Mouse (Mus musculus) forebrain, embryonic 10.5 days (tissue): ENCODE measurements around the gene Fastkd5. TPM values are rescaled to one million over a fixed set of nuclear protein-coding genes. Genes with fewer than 3 reads are reported as not detected.
"Not testable (repeated sequence)": the region's sequence is repeated elsewhere in the genome, so short reads cannot be mapped to it uniquely, and the experiment has no call there.

Experiments
- DNase-seq: peaks from one replicate; pipeline ENCODE4 v3.0.0-alpha.2; 2017; ENCODE audit warnings: low spot score; ENCODE audit errors: extremely low spot score
- H3K27ac ChIP-seq: fragments of 300-500 bp; sonication (generic); 2 replicates; pipeline ENCODE4 v1.5.1; 2016; ENCODE audit warnings: mild to moderate bottlenecking
- H3K27me3 ChIP-seq: fragments of 300-500 bp; sonication (generic); 2 replicates; pipeline ENCODE4 v1.6.1; 2016; ENCODE audit warnings: mild to moderate bottlenecking; ENCODE audit not compliant: poor library complexity, severe bottlenecking
- H3K36me3 ChIP-seq: fragments of 300-500 bp; sonication (generic); replicated peaks from 2 replicates; pipeline ENCODE4 v1.6.1; 2016; ENCODE audit warnings: mild to moderate bottlenecking, moderate library complexity
- H3K4me1 ChIP-seq: fragments of 300-500 bp; sonication (generic); 2 replicates; pipeline ENCODE4 v1.6.1; 2016
- H3K4me3 ChIP-seq: fragments of 300-500 bp; sonication (generic); 2 replicates; pipeline ENCODE4 v1.5.1; 2016; ENCODE audit warnings: mild to moderate bottlenecking, moderate library complexity
- H3K9me3 ChIP-seq: fragments of 300-500 bp; sonication (generic); 2 replicates; pipeline ENCODE4 v1.6.1; 2016; ENCODE audit warnings: mild to moderate bottlenecking, moderate library complexity
- WGBS: fragments of 180-500 bp; shearing (Covaris S2); methylation state at CpG from one replicate; pipeline ENCODE4 v1.1.7; 2016; 5-methylcytosine and 5-hydroxymethylcytosine counted together
- polyA plus RNA-seq: library from polyadenylated mRNA; unstranded; fragments of >200 nt; fragmentation: Nextera tagmentation; extraction: Ambion mirVana; gene quantifications from 2 replicates; pipeline ENCODE4 v1.2.1, GENCODE M21; 2016

Fastkd5 gene
- polyA plus RNA-seq: 21.4 and 22.7 TPM in 2 replicates

- Histone ChIP-seq H3K4me1 (peaks cover 46% of the 10 kb centered on the region), H3K9me3 (no peaks in the 10 kb centered on the region), H3K36me3 (peaks cover 36% of the 10 kb centered on the region), H3K27ac (peak within 1 kb of the TSS; percentile 90), H3K4me3 (peak within 1 kb of the TSS; percentile 84), H3K27me3 (peaks cover 36% of the 10 kb centered on the region)
- 1% methylated on average over 25 of the region's 25 CpGs for WGBS
- DNase-seq: peak; percentile 86
Observed at GRCm38 (mm10) chr2:130629839-130630203, at the start of gene Fastkd5, which contains the start of gene Ubox5. Gene Fastkd5, minus strand, starts transcription at chr2:130630027. Gene Ubox5, minus strand, starts transcription at chr2:130630038.

- no peaks in the 10 kb centered on the region for H3K9me3 ChIP-seq
- no peaks in the 10 kb centered on the region for H3K4me1 ChIP-seq
- H3K27ac ChIP-seq: no peak overlapping the region
- H3K4me3 ChIP-seq: no peak overlapping the region
- peaks cover 100% of the 10 kb centered on the region for H3K36me3 ChIP-seq
- 94% methylated on average over 12 of the region's 12 CpGs for WGBS
- H3K27me3 ChIP-seq: no peaks in the 10 kb centered on the region
- DNase-seq: no peak
Observed at GRCm38 (mm10) chr2:130679154-130679553, 49.3 kb upstream of the Fastkd5 start.

GRCm38 (mm10) chr2:130677211-130677610 lies 47.4 kb upstream of the Fastkd5 start:
- no peak overlapping the region for H3K4me3 ChIP-seq
- no peaks in the 10 kb centered on the region for H3K4me1 ChIP-seq
- no peak overlapping the region for H3K27ac ChIP-seq
- no peaks in the 10 kb centered on the region for H3K27me3 ChIP-seq
- H3K9me3 ChIP-seq: no peaks in the 10 kb centered on the region
- DNase-seq: no peak
- 91% methylated on average over 10 of the region's 10 CpGs for WGBS
- H3K36me3 ChIP-seq: peaks cover 99% of the 10 kb centered on the region

GRCm38 (mm10) chr2:130667559-130667958 lies 37.7 kb upstream of the Fastkd5 start, which contains the start of gene Itpa:
Gene Itpa, plus strand, starts transcription at chr2:130667610.
- H3K4me3 ChIP-seq: peak within 1 kb of the TSS; percentile 82
- peaks cover 48% of the 10 kb centered on the region for H3K4me1 ChIP-seq

GRCm38 (mm10) chr2:130664102-130664701 lies 34.4 kb upstream of the Fastkd5 start, which contains the start of gene Ddrgk1:
Gene Ddrgk1, minus strand, starts transcription at chr2:130664659.
- peaks cover 48% of the 10 kb centered on the region for H3K4me1 ChIP-seq
- WGBS: under 1% methylated on average over 40 of the region's 40 CpGs
- H3K27ac ChIP-seq: peak within 1 kb of the TSS; percentile 97
- H3K9me3 ChIP-seq: no peaks in the 10 kb centered on the region
- peak within 1 kb of the TSS; percentile 63 for H3K4me3 ChIP-seq
- peak; percentile 93 for DNase-seq
- no peaks in the 10 kb centered on the region for H3K27me3 ChIP-seq
- H3K36me3 ChIP-seq: peaks cover 37% of the 10 kb centered on the region

More at GRCm38 (mm10) chr2:130667559-130667958, 37.7 kb upstream of the Fastkd5 start, which contains the start of gene Itpa:
- no peaks in the 10 kb centered on the region for H3K27me3 ChIP-seq
- under 1% methylated on average over 31 of the region's 31 CpGs for WGBS
- H3K9me3 ChIP-seq: no peaks in the 10 kb centered on the region
- H3K36me3 ChIP-seq: peaks cover 31% of the 10 kb centered on the region
- H3K27ac ChIP-seq: peak within 1 kb of the TSS; percentile 90
- DNase-seq: peak; percentile 90

- Histone ChIP-seq H3K4me1 (peaks cover 39% of the 10 kb centered on the region), H3K27me3 (no peaks in the 10 kb centered on the region), H3K4me3 (peak overlapping the region; percentile 63), H3K36me3 (peaks cover 45% of the 10 kb centered on the region), H3K9me3 (no peaks in the 10 kb centered on the region), H3K27ac (peak overlapping the region; percentile 97)
- DNase-seq: no peak
- 90% methylated on average over 11 of the region's 11 CpGs for WGBS
Observed at GRCm38 (mm10) chr2:130663342-130663741, 33.5 kb upstream of the Fastkd5 start.

GRCm38 (mm10) chr2:130658530-130658929 lies 28.7 kb upstream of the Fastkd5 start:
- H3K4me1 ChIP-seq: peaks cover 18% of the 10 kb centered on the region
- no peak for DNase-seq
- WGBS: 94% methylated on average over 10 of the region's 10 CpGs
- H3K9me3 ChIP-seq: no peaks in the 10 kb centered on the region
- H3K27ac ChIP-seq: no peak overlapping the region
- no peak overlapping the region for H3K4me3 ChIP-seq
- peaks cover 93% of the 10 kb centered on the region for H3K36me3 ChIP-seq
- no peaks in the 10 kb centered on the region for H3K27me3 ChIP-seq

GRCm38 (mm10) chr2:130657541-130657940 lies 27.7 kb upstream of the Fastkd5 start:
- no peak for DNase-seq
- H3K4me3 ChIP-seq: no peak overlapping the region
- peaks cover 8% of the 10 kb centered on the region for H3K4me1 ChIP-seq
- 85% methylated on average over 6 of the region's 6 CpGs for WGBS
- H3K9me3 ChIP-seq: no peaks in the 10 kb centered on the region
- H3K27me3 ChIP-seq: no peaks in the 10 kb centered on the region
- H3K27ac ChIP-seq: no peak overlapping the region
- H3K36me3 ChIP-seq: peaks cover 100% of the 10 kb centered on the region

GRCm38 (mm10) chr2:130656536-130656935 lies 26.7 kb upstream of the Fastkd5 start:
- Histone ChIP-seq H3K36me3 (peaks cover 95% of the 10 kb centered on the region), H3K4me3 (no peak overlapping the region), H3K27me3 (no peaks in the 10 kb centered on the region), H3K9me3 (no peaks in the 10 kb centered on the region), H3K27ac (no peak overlapping the region), H3K4me1 (no peaks in the 10 kb centered on the region)
- 94% methylated on average over 9 of the region's 9 CpGs for WGBS
- no peak for DNase-seq

GRCm38 (mm10) chr2:130655660-130656339 lies 26.0 kb upstream of the Fastkd5 start:
- Histone ChIP-seq H3K4me3 (no peak overlapping the region), H3K36me3 (peaks cover 89% of the 10 kb centered on the region), H3K9me3 (no peaks in the 10 kb centered on the region), H3K27me3 (no peaks in the 10 kb centered on the region), H3K4me1 (no peaks in the 10 kb centered on the region), H3K27ac (peak overlapping the region; percentile 31; the same call in 1 of the 2 replicates)
- DNase-seq: no peak
- 90% methylated on average over 6 of the region's 6 CpGs for WGBS

GRCm38 (mm10) chr2:130653760-130654159 lies 23.9 kb upstream of the Fastkd5 start:
- Histone ChIP-seq H3K27me3 (no peaks in the 10 kb centered on the region), H3K9me3 (no peaks in the 10 kb centered on the region), H3K36me3 (peaks cover 86% of the 10 kb centered on the region), H3K4me3 (no peak overlapping the region), H3K27ac (no peak overlapping the region), H3K4me1 (no peaks in the 10 kb centered on the region)
- 91% methylated on average over 1 of the region's 1 CpGs for WGBS
- no peak for DNase-seq

- H3K4me1 ChIP-seq: no peaks in the 10 kb centered on the region
- no peak overlapping the region for H3K4me3 ChIP-seq
- no peak for DNase-seq
- 96% methylated on average over 2 of the region's 2 CpGs for WGBS
- no peaks in the 10 kb centered on the region for H3K9me3 ChIP-seq
- no peak overlapping the region for H3K27ac ChIP-seq
- peaks cover 82% of the 10 kb centered on the region for H3K36me3 ChIP-seq
- H3K27me3 ChIP-seq: no peaks in the 10 kb centered on the region
Observed at GRCm38 (mm10) chr2:130653303-130653702, 23.5 kb upstream of the Fastkd5 start.

GRCm38 (mm10) chr2:130649028-130649427 lies 19.2 kb upstream of the Fastkd5 start:
- peaks cover 47% of the 10 kb centered on the region for H3K36me3 ChIP-seq
- DNase-seq, H3K4me3 ChIP-seq, H3K27ac ChIP-seq, H3K27me3 ChIP-seq, H3K4me1 ChIP-seq, H3K9me3 ChIP-seq: not testable (repeated sequence)
- WGBS: 82% methylated on average over 6 of the region's 6 CpGs
